ENCODE assay signal across 9 mouse cellular contexts in genomic region chr8:3956037-3956436, GRCm38 (mm10). TPM values are rescaled to one million over a fixed set of nuclear protein-coding genes. Genes with fewer than 3 reads are reported as not detected.
A peak's percentile ranks its signal among the peaks of the same experiment; 100 is the strongest.
DNase-seq lines count a peak whose midpoint lies in the region.
"Had no signal": no experiment of that assay in that cellular context is flagged by ENCODE, and none has a peak within 500 bp of the region (broad histone marks: within the 10 kb centered on the region; RNA-seq: fewer than 3 reads in every experiment).

No protein-coding gene starts in this region.

- no peak overlapping the region for H3K4me3 ChIP-seq in limb, embryonic 10.5 days
- H3K4me3 ChIP-seq: stomach, embryonic 15.5 days had no signal

- H3K27ac ChIP-seq in limb, embryonic 10.5 days, result no peak overlapping the region
- H3K27ac ChIP-seq: stomach, embryonic 15.5 days had no signal

- H3K27me3 ChIP-seq in limb, embryonic 10.5 days (ENCODE audit: low read depth, poor library complexity, severe bottlenecking), result no peaks in the 10 kb centered on the region
- H3K27me3 ChIP-seq: stomach, embryonic 15.5 days had no signal

- H3K36me3 ChIP-seq in limb, embryonic 10.5 days, result no peaks in the 10 kb centered on the region
- H3K36me3 ChIP-seq: stomach, embryonic 15.5 days had no signal

- DNase-seq in embryo, embryonic 10.5 days (ENCODE audit: low spot score), result peak; percentile 1
- DNase-seq in embryo, embryonic 10 days (ENCODE audit: low spot score), result no peak
- DNase-seq in thymus, postnatal 4 days, result peak; percentile 5
- no peak for DNase-seq in thymus, postnatal 14 days
- DNase-seq in heart, postnatal 36 days, result peak; percentile 4 to 5
- DNase-seq in lung, postnatal 4 days, result peak; percentile 4 to 22
- no peak for DNase-seq in limb, embryonic 10.5 days (ENCODE audit: low spot score)
- no peak for DNase-seq in frontal cortex, postnatal 36 days (ENCODE audit: low spot score in 2 of 2)

- no peaks in the 10 kb centered on the region for H3K4me1 ChIP-seq in limb, embryonic 10.5 days
- H3K4me1 ChIP-seq: stomach, embryonic 15.5 days had no signal

- no peaks in the 10 kb centered on the region; the same call in 1 of the 2 replicates for H3K9me3 ChIP-seq in limb, embryonic 10.5 days (replicated peaks)
- H3K9me3 ChIP-seq: stomach, embryonic 15.5 days had no signal

- intact Hi-C loops in heart, postnatal 36 days (cut with DNase I), result loop anchor here (5.0 kb wide), 1 partner anchor 239 kb away; no protein-coding TSS in a partner anchor

- WGBS in limb, embryonic 10.5 days, result 64% methylated on average over 1 of the region's 1 CpGs

RNA-seq across cellular contexts. Expression of gene Cd209c, which starts 1.5 kb away (rescaled TPM):
- total RNA-seq in heart, postnatal 36 days (2021), result under 1 TPM in 1 of 2 experiments, not detected in 1; 0.41 TPM
- polyA plus RNA-seq in limb, embryonic 10.5 days (2016; fragmentation: Nextera tagmentation; extraction: Ambion mirVana), result 0.38 and 0.56 TPM in 2 replicates

RNA-seq across cellular contexts. Expression of gene Cd209b, which starts 29.4 kb away (rescaled TPM):
- under 1 TPM; 0.24 to 0.50 TPM for total RNA-seq in heart, postnatal 36 days (2021)
- not detected in 2 replicates for polyA plus RNA-seq in limb, embryonic 10.5 days (2016; fragmentation: Nextera tagmentation; extraction: Ambion mirVana)
- polyA plus RNA-seq: stomach, embryonic 15.5 days had no signal

Comparison
In these comparisons a context has a peak if more than half of its experiments do, and no peak if none do; other contexts are left out.
1. DNase-seq: peak in embryo, embryonic 10.5 days (single experiment), thymus, postnatal 4 days (single experiment), heart, postnatal 36 days (2 of 2) and lung, postnatal 4 days (2 of 2); none in embryo, embryonic 10 days (single experiment), thymus, postnatal 14 days (single experiment), limb, embryonic 10.5 days (single experiment) and frontal cortex, postnatal 36 days (0 of 2).